Mouse (Mus musculus) liver, embryonic 14.5 days (tissue): ENCODE measurements around the gene Mtf1. TPM values are rescaled to one million over a fixed set of nuclear protein-coding genes. Genes with fewer than 3 reads are reported as not detected.

Source experiments
- ATAC-seq: fragments of 200-750 bp; cut with Nextera tagmentation; 2 replicates; pipeline ENCODE4 v1.8.0; 2017; ENCODE audit warnings: moderate number of reproducible peaks, mild to moderate bottlenecking, moderate library complexity; ENCODE audit not compliant: insufficient read depth
- DNase-seq, 3 experiments: peaks; one replicate each; pipeline ENCODE4 v3.0.0-alpha.2; 2012 to 2013; ENCODE audit warnings: low read depth in 3 of 3, low spot score in 3 of 3
- H3K27ac ChIP-seq: fragments of 300-500 bp; sonication (generic); 2 replicates; pipeline ENCODE4 v1.5.1; 2014; ENCODE audit warnings: moderate library complexity, mild to moderate bottlenecking, control low read depth, inconsistent platforms
- H3K27me3 ChIP-seq: fragments of 300-500 bp; sonication (generic); 2 replicates; pipeline ENCODE4 v1.6.1; 2014; ENCODE audit warnings: mild to moderate bottlenecking, low read length, moderate library complexity; ENCODE audit not compliant: control insufficient read depth, insufficient read depth
- H3K36me3 ChIP-seq: fragments of 300-500 bp; sonication (generic); replicated peaks from 2 replicates; pipeline ENCODE4 v1.6.1; 2014; ENCODE audit warnings: low read depth; ENCODE audit not compliant: control insufficient read depth, insufficient read depth
- H3K4me1 ChIP-seq, 2 experiments: fragments of 200-500 bp in 1 of 2; fragments of 300-500 bp in 1 of 2; sonication (generic) in 1 of 2; replicated peaks; 2 replicates each; pipeline ENCODE4 v1.6.1; 2012 to 2014; ENCODE audit warnings: antibody characterized with exemption in 1 of 2, inconsistent platforms in 1 of 2, low read length in 1 of 2; ENCODE audit not compliant: control insufficient read depth in 2 of 2, insufficient read depth in 2 of 2
- H3K4me2 ChIP-seq: fragments of 300-500 bp; sonication (generic); 2 replicates; pipeline ENCODE4 v1.6.1; 2014; ENCODE audit warnings: low read depth, mild to moderate bottlenecking, control low read depth, moderate library complexity
- H3K4me3 ChIP-seq, 2 experiments: fragments of 200-500 bp in 1 of 2; fragments of 300-500 bp in 1 of 2; sonication (generic) in 1 of 2; 2 replicates each; pipeline ENCODE4 v1.5.1; 2012 to 2014; ENCODE audit warnings: low read depth in 2 of 2, low read length in 2 of 2, mild to moderate bottlenecking in 2 of 2, control low read depth in 1 of 2, inconsistent platforms in 1 of 2, moderate library complexity in 1 of 2; ENCODE audit not compliant: insufficient read depth in 1 of 2
- H3K9ac ChIP-seq: fragments of 300-500 bp; sonication (generic); replicated peaks from 2 replicates; pipeline ENCODE4 v1.6.1; 2014; ENCODE audit warnings: mild to moderate bottlenecking, control low read depth, moderate library complexity
- H3K9me3 ChIP-seq: fragments of 300-500 bp; sonication (generic); 2 replicates; pipeline ENCODE4 v1.6.1; 2016; ENCODE audit warnings: low read length, mixed read lengths; ENCODE audit not compliant: control insufficient read depth
- CTCF ChIP-seq: IDR thresholded peaks from 2 replicates; pipeline ENCODE4 v1.5.1; 2016; ENCODE audit warnings: antibody characterized with exemption, low read depth, control low read depth
- EP300 ChIP-seq: IDR thresholded peaks from 2 replicates; pipeline ENCODE4 v1.6.1; 2016; ENCODE audit warnings: antibody characterized with exemption, low read depth
- WGBS: fragments of 180-500 bp; shearing (Covaris S2); extraction: QIAGEN DNeasy Blood & Tissue Kit; methylation state at CpG from one replicate; pipeline ENCODE4 v1.1.7; 2014; ENCODE audit not compliant: insufficient replicate concordance; 5-methylcytosine and 5-hydroxymethylcytosine counted together
- polyA plus RNA-seq, 2 experiments: library from polyadenylated mRNA; depleted of rRNA in 1 of 2; stranded (reverse) in 1 of 2; unstranded in 1 of 2; fragments of >200 nt; fragmentation: Nextera tagmentation in 1 of 2; extraction: Ambion mirVana in 1 of 2; gene quantifications; 2 replicates each; pipeline versions ENCODE4 v1.2.1 to v1.2.3; 2012 to 2014

The Mtf1 gene
- polyA plus RNA-seq, 2 experiments, result 7.1 to 10.9 TPM

DNA sequence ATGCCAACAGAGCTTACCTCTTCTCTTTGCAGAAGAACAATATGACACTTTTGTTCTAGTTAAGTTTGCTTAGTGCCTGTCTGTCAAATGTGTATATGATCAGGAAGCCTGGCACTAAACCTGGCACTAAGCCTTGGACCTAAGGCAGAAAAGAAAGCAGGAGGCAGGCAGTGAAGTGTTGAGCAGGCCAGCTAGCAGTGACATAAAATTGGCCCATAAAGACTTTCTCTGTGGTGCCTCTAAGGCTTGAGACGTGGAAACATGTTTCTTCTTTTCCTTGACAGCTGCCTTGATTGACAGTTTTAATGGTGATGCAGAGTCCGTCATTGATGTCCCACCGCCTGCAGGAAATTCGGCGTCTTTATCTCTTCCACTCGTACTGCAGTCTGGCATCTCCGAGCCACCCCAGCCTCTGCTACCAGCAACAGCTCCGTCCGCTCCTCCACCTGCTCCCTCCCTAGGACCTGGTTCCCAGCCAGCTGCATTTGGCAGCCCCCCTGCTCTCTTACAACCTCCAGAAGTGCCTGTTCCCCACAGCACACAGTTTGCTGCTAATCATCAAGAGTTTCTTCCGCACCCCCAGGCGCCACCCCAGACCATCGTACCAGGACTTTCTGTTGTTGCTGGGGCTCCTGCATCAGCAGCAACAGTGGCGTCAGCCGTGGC lies 36.3 kb downstream of the Mtf1 start:
- ATAC-seq (no peak), DNase-seq (no peak)
- peaks cover 39% of the 10 kb centered on the region for H3K36me3 ChIP-seq
- no peak overlapping the region for H3K9ac ChIP-seq
- no peak overlapping the region for H3K27ac ChIP-seq
- H3K4me1 ChIP-seq, result no peaks in the 10 kb centered on the region
- WGBS, result 77% methylated on average over 14 of the region's 14 CpGs
- no peaks in the 10 kb centered on the region for H3K27me3 ChIP-seq
- no peak overlapping the region for H3K4me3 ChIP-seq
- no peaks in the 10 kb centered on the region for H3K9me3 ChIP-seq
- TF ChIP-seq CTCF, result no peak
- TF ChIP-seq EP300, result no peak
- no peak overlapping the region for H3K4me2 ChIP-seq

DNA sequence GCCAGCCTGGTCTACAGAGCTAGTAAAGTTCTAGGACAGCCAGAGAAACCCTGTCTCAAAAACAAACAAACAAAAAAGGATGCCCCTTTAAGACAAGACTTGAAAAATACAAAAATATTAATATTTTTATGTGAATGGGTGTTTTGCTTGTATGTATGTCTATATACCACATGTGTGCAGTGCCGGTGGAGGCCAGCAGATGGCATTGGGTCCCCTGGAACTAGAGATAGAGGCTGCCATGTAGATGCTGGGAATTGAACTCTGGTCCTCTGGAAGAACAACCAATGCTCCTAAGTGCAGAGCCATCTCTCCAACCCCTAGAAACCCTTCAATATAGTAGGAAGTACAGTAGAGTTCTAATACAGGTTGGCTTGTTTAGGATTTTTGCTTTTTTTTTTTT lies 39.1 kb downstream of the Mtf1 start:
- 86% methylated on average over 1 of the region's 1 CpGs for WGBS
- no peaks in the 10 kb centered on the region for H3K4me1 ChIP-seq
- no peak overlapping the region for H3K9ac ChIP-seq
- peaks cover 45% of the 10 kb centered on the region for H3K36me3 ChIP-seq
- ATAC-seq, result no peak
- no peak overlapping the region for H3K4me3 ChIP-seq
- H3K27me3 ChIP-seq, result no peaks in the 10 kb centered on the region
- H3K9me3 ChIP-seq, result no peaks in the 10 kb centered on the region
- no peak overlapping the region for H3K27ac ChIP-seq
- TF ChIP-seq CTCF (peak; percentile 43; the same call in 1 of the 2 replicates), EP300 (no peak)
- DNase-seq, result no peak
- no peak overlapping the region for H3K4me2 ChIP-seq

- H3K4me1 ChIP-seq, result no peaks in the 10 kb centered on the region; a peak in 1 of 4 replicates
- peak; percentile 42; the same call in 1 of the 2 replicates for ATAC-seq
- no peak overlapping the region for H3K4me3 ChIP-seq
- WGBS, result 66% methylated on average over 11 of the region's 11 CpGs
- H3K9ac ChIP-seq, result no peak overlapping the region
- no peak overlapping the region for H3K4me2 ChIP-seq
- H3K9me3 ChIP-seq, result no peaks in the 10 kb centered on the region
- peaks cover 36% of the 10 kb centered on the region for H3K36me3 ChIP-seq
- H3K27ac ChIP-seq, result no peak overlapping the region
- no peaks in the 10 kb centered on the region for H3K27me3 ChIP-seq
- no peak for TF ChIP-seq EP300
- TF ChIP-seq CTCF, result peak; percentile 92
- peak in 1 of 3 experiments; percentile 16 for DNase-seq
Observed at GRCm38 (mm10) chr4:124843493-124843892, 41.6 kb downstream of the Mtf1 start.

- Histone ChIP-seq H3K9me3 (no peaks in the 10 kb centered on the region), H3K4me2 (no peak overlapping the region), H3K9ac (no peak overlapping the region), H3K4me1 (peaks cover 8 to 14% of the 10 kb centered on the region in 2 experiments), H3K27ac (no peak overlapping the region), H3K36me3 (peaks cover 14% of the 10 kb centered on the region), H3K27me3 (no peaks in the 10 kb centered on the region), H3K4me3 (no peak overlapping the region)
- peak; percentile 97 for TF ChIP-seq CTCF
- peak; percentile 52 for TF ChIP-seq EP300
- 5% methylated on average over 8 of the region's 8 CpGs for WGBS
- ATAC-seq (no peak), DNase-seq (peak; percentile 65 to 67 (median 66))
Observed at GRCm38 (mm10) chr4:124847573-124847972, 45.7 kb downstream of the Mtf1 start.

GRCm38 (mm10) chr4:124849631-124850260 lies 47.8 kb downstream of the Mtf1 start:
- Histone ChIP-seq H3K27ac (0 out of 2 replicates have a peak overlapping the region, but pooled peaks have one; percentile 14), H3K4me1 (peaks cover 8 to 14% of the 10 kb centered on the region in 2 experiments), H3K9ac (peak overlapping the region; percentile 66), H3K9me3 (no peaks in the 10 kb centered on the region), H3K27me3 (no peaks in the 10 kb centered on the region), H3K4me3 (peak overlapping the region; percentile 82 to 93), H3K36me3 (peaks cover 17% of the 10 kb centered on the region), H3K4me2 (peak overlapping the region; percentile 70)
- WGBS, result 11% methylated on average over 24 of the region's 24 CpGs
- TF ChIP-seq EP300 (no peak), CTCF (no peak)
- no peak; the same call in 1 of the 2 replicates for ATAC-seq
- DNase-seq, result peak in 1 of 3 experiments; percentile 10
